Mouse (Mus musculus): ENCODE data around the gene 9330182O14Rik. TPM values are rescaled to one million over a fixed set of nuclear protein-coding genes. Genes with fewer than 3 reads are reported as not detected.

9330182O14Rik gene
- polyA plus RNA-seq, 1 experiment, result not detected

- H3K27ac ChIP-seq (ENCODE audit: control insufficient read depth, insufficient read depth, low read depth, low read length, poor library complexity), result no peak overlapping the region
- no peaks in the 10 kb centered on the region for H3K4me1 ChIP-seq (ENCODE audit: control insufficient read depth, insufficient read depth, low read length)
- 79% methylated on average over 5 of the region's 5 CpGs for WGBS
- no peak for TF ChIP-seq CTCF (IDR thresholded peaks at IDR 0.05; ENCODE audit: control insufficient read depth, insufficient read depth, low read length)
- no peak for TF ChIP-seq POLR2A (IDR thresholded peaks at IDR 0.05; ENCODE audit: borderline replicate concordance, control insufficient read depth, low read depth, low read length)
- H3K4me3 ChIP-seq (replicated peaks; ENCODE audit: control insufficient read depth, low read depth, low read length), result no peak overlapping the region
These were observed 4.7 kb upstream of the 9330182O14Rik start for GRCm38 (mm10) chr15:40129496-40129895.

DNA sequence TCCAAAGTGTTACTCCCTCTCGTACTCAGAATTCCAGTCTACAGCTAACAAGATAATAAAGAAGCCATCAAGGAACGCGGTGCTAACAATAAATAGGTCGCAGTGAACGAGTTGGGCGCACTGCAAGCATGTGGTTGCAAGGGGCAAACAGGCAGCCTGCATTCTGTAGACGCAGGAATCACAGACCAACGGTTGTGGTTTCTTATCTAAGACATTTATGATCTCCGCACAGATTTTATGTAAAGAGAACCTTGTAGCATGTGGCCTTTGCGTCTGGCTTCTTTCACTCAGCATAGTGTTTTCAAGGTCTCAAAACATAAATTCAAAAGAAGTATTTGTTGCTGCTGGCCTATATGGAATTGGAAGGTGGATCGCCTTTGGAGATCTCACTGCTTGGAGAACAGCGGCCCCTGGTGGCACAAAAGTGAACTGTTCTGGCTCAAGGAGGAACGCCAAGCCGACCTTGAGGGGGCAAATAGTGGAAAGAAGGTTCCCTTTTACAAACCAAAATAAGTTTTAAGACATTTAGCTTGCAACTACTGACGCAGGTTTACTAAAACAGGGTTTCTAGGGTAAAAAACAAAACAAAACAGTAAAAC, 3.2 kb upstream of the 9330182O14Rik start:
- 8% methylated on average over 15 of the region's 15 CpGs for WGBS
- H3K4me1 ChIP-seq (ENCODE audit: control insufficient read depth, insufficient read depth, low read length), result no peaks in the 10 kb centered on the region
- H3K4me3 ChIP-seq (replicated peaks; ENCODE audit: control insufficient read depth, low read depth, low read length), result no peak overlapping the region
- no peak overlapping the region for H3K27ac ChIP-seq (ENCODE audit: control insufficient read depth, insufficient read depth, low read depth, low read length, poor library complexity)
- no peak for TF ChIP-seq POLR2A (IDR thresholded peaks at IDR 0.05; ENCODE audit: borderline replicate concordance, control insufficient read depth, low read depth, low read length)
- peak; percentile 83 for TF ChIP-seq CTCF (IDR thresholded peaks at IDR 0.05; ENCODE audit: control insufficient read depth, insufficient read depth, low read length)

DNA sequence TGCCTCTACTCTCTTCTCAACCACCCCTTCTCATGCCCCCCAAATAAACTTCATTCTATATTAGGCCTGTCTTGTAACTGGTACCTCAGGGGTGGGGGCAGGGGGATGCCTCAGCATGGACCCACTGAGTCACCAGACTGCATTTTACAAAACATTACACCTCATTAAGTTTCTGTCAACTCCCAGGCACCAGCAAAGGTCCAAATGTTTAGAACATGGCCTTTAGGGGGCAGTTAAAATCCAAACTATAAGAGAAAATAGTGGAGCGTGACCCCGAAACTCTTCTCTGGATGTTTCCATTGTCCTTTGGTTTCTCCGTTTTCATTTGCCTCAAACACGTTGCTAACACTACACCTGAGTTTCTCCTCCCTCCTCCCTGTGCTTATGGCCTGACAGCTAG, 1.8 kb upstream of the 9330182O14Rik start:
- Histone ChIP-seq H3K4me3 (replicated peaks; ENCODE audit: control insufficient read depth, low read depth, low read length) (no peak overlapping the region), H3K4me1 (ENCODE audit: control insufficient read depth, insufficient read depth, low read length) (no peaks in the 10 kb centered on the region), H3K27ac (ENCODE audit: control insufficient read depth, insufficient read depth, low read depth, low read length, poor library complexity) (no peak overlapping the region)
- TF ChIP-seq POLR2A (IDR thresholded peaks at IDR 0.05; ENCODE audit: borderline replicate concordance, control insufficient read depth, low read depth, low read length), result no peak
- TF ChIP-seq CTCF (IDR thresholded peaks at IDR 0.05; ENCODE audit: control insufficient read depth, insufficient read depth, low read length), result no peak
- WGBS, result 73% methylated on average over 4 of the region's 4 CpGs

- TF ChIP-seq POLR2A (IDR thresholded peaks at IDR 0.05; ENCODE audit: borderline replicate concordance, control insufficient read depth, low read depth, low read length), result no peak
- no peak for TF ChIP-seq CTCF (IDR thresholded peaks at IDR 0.05; ENCODE audit: control insufficient read depth, insufficient read depth, low read length)
- 54% methylated on average over 7 of the region's 7 CpGs for WGBS
- H3K4me3 ChIP-seq (replicated peaks; ENCODE audit: control insufficient read depth, low read depth, low read length), result no peak overlapping the region
These were observed 10.1 kb downstream of the 9330182O14Rik start for GRCm38 (mm10) chr15:40144221-40144620.

GRCm38 (mm10) chr15:40157683-40158082, 23.5 kb downstream of the 9330182O14Rik start:
- Histone ChIP-seq H3K4me3 (replicated peaks; ENCODE audit: control insufficient read depth, low read depth, low read length) (no peak overlapping the region), H3K27ac (ENCODE audit: control insufficient read depth, insufficient read depth, low read depth, low read length, poor library complexity) (no peak overlapping the region), H3K4me1 (ENCODE audit: control insufficient read depth, insufficient read depth, low read length) (no peaks in the 10 kb centered on the region)
- TF ChIP-seq POLR2A (IDR thresholded peaks at IDR 0.05; ENCODE audit: borderline replicate concordance, control insufficient read depth, low read depth, low read length), result no peak
- no peak for TF ChIP-seq CTCF (IDR thresholded peaks at IDR 0.05; ENCODE audit: control insufficient read depth, insufficient read depth, low read length)
- 75% methylated on average over 6 of the region's 6 CpGs for WGBS

More at GRCm38 (mm10) chr15:40144221-40144620, 10.1 kb downstream of the 9330182O14Rik start:
- no peaks in the 10 kb centered on the region for H3K4me1 ChIP-seq (ENCODE audit: control insufficient read depth, insufficient read depth, low read length)
- H3K27ac ChIP-seq (ENCODE audit: control insufficient read depth, insufficient read depth, low read depth, low read length, poor library complexity), result no peak overlapping the region

- no peak overlapping the region for H3K4me3 ChIP-seq (replicated peaks; ENCODE audit: control insufficient read depth, low read depth, low read length)
These were observed 32.6 kb downstream of the 9330182O14Rik start for GRCm38 (mm10) chr15:40166560-40167275.

GRCm38 (mm10) chr15:40167276-40168139, 33.3 kb downstream of the 9330182O14Rik start:
- 49% methylated on average over 26 of the region's 26 CpGs for WGBS
- H3K27ac ChIP-seq (ENCODE audit: control insufficient read depth, insufficient read depth, low read depth, low read length, poor library complexity), result no peak overlapping the region
- no peak overlapping the region for H3K4me3 ChIP-seq (replicated peaks; ENCODE audit: control insufficient read depth, low read depth, low read length)
- H3K4me1 ChIP-seq (ENCODE audit: control insufficient read depth, insufficient read depth, low read length), result no peaks in the 10 kb centered on the region
- no peak for TF ChIP-seq CTCF (IDR thresholded peaks at IDR 0.05; ENCODE audit: control insufficient read depth, insufficient read depth, low read length)
- TF ChIP-seq POLR2A (IDR thresholded peaks at IDR 0.05; ENCODE audit: borderline replicate concordance, control insufficient read depth, low read depth, low read length), result no peak

More at GRCm38 (mm10) chr15:40166560-40167275, 32.6 kb downstream of the 9330182O14Rik start:
- 19% methylated on average over 9 of the region's 9 CpGs for WGBS
- Histone ChIP-seq H3K4me1 (ENCODE audit: control insufficient read depth, insufficient read depth, low read length) (no peaks in the 10 kb centered on the region), H3K27ac (ENCODE audit: control insufficient read depth, insufficient read depth, low read depth, low read length, poor library complexity) (no peak overlapping the region)
- TF ChIP-seq POLR2A (IDR thresholded peaks at IDR 0.05; ENCODE audit: borderline replicate concordance, control insufficient read depth, low read depth, low read length) (no peak), CTCF (IDR thresholded peaks at IDR 0.05; ENCODE audit: control insufficient read depth, insufficient read depth, low read length) (no peak)
